Mouse (Mus musculus) CH12.LX (cell line): ENCODE measurements around the gene Hes5. TPM values are rescaled to one million over a fixed set of nuclear protein-coding genes. Genes with fewer than 3 reads are reported as not detected.
A peak's percentile ranks its signal among the peaks of the same experiment; 100 is the strongest.

Experiments used
- DNase-seq: peaks from one replicate; pipeline ENCODE4 v3.0.0-alpha.2; 2013; ENCODE audit errors: extremely low read depth
- H3K27ac ChIP-seq: 2 replicates; pipeline ENCODE4 v1.5.1; 2012; ENCODE audit warnings: low read depth, mild to moderate bottlenecking, control low read depth, moderate library complexity; ENCODE audit not compliant: insufficient read depth
- H3K27me3 ChIP-seq: replicated peaks from 2 replicates; pipeline ENCODE3; 2012; ENCODE audit warnings: inconsistent platforms
- H3K36me3 ChIP-seq, 2 experiments: replicated peaks in 1 of 2; 2 replicates each; pipeline versions ENCODE3 to v1.6.1; 2012; ENCODE audit warnings: inconsistent platforms in 1 of 2, low read length in 1 of 2, mild to moderate bottlenecking in 1 of 2, mixed read lengths in 1 of 2, moderate library complexity in 1 of 2; ENCODE audit not compliant: control insufficient read depth in 1 of 2, insufficient read depth in 1 of 2
- H3K4me1 ChIP-seq, 2 experiments: 2 replicates each; pipeline ENCODE4 v1.6.1; 2012; ENCODE audit warnings: inconsistent platforms in 1 of 2, moderate library complexity in 1 of 2; ENCODE audit not compliant: insufficient read depth in 2 of 2, control insufficient read depth in 1 of 2
- H3K4me2 ChIP-seq: 2 replicates; pipeline ENCODE4 v1.6.1; 2012; ENCODE audit warnings: low read depth, mild to moderate bottlenecking, control low read depth; ENCODE audit not compliant: poor library complexity, insufficient read depth, severe bottlenecking
- H3K4me3 ChIP-seq, 3 experiments: fragments of 150-350 bp in 1 of 3; sonication (generic) in 1 of 3; replicated peaks in 1 of 3; 2 replicates each; pipeline versions ENCODE3 to v1.5.1; 2011 to 2012; ENCODE audit warnings: low read depth in 2 of 3, low read length in 2 of 3, mild to moderate bottlenecking in 2 of 3, moderate library complexity in 2 of 3, control low read depth in 1 of 3, improper control_type of control experiment in 1 of 3, inconsistent platforms in 1 of 3, mixed read lengths in 1 of 3; ENCODE audit not compliant: poor library complexity in 1 of 3
- H3K79me2 ChIP-seq: replicated peaks from 2 replicates; pipeline ENCODE4 v1.6.1; 2012; ENCODE audit warnings: mild to moderate bottlenecking, moderate library complexity; ENCODE audit not compliant: control insufficient read depth, poor library complexity, insufficient read depth, severe bottlenecking; ENCODE audit errors: extremely low read depth
- H3K9ac ChIP-seq: 2 replicates; pipeline ENCODE4 v1.6.1; 2012; ENCODE audit warnings: low read depth, mild to moderate bottlenecking, control low read depth, moderate library complexity; ENCODE audit not compliant: insufficient read depth
- H3K9me3 ChIP-seq: replicated peaks from 2 replicates; pipeline ENCODE3; 2012; ENCODE audit warnings: low read length, inconsistent platforms, mixed read lengths
- ETS1 ChIP-seq: conservative IDR thresholded peaks from 2 replicates; pipeline ENCODE4 v1.6.1; 2012; ENCODE audit warnings: low read depth, mild to moderate bottlenecking, inconsistent platforms, low read length, improper control_type of control experiment, moderate library complexity
- JUN ChIP-seq: IDR thresholded peaks from 2 replicates; pipeline ENCODE4 v1.6.1; 2011; ENCODE audit warnings: low read depth, mild to moderate bottlenecking, low read length, improper control_type of control experiment, moderate library complexity; ENCODE audit not compliant: insufficient read depth
- KAT2A ChIP-seq: IDR thresholded peaks from 2 replicates; pipeline ENCODE4 v1.6.1; 2012; ENCODE audit warnings: low read length, improper control_type of control experiment, inconsistent platforms; ENCODE audit not compliant: insufficient replicate concordance
- MAFK ChIP-seq: IDR thresholded peaks from 2 replicates; pipeline ENCODE4 v1.6.1; 2011; ENCODE audit warnings: low read length, improper control_type of control experiment; ENCODE audit not compliant: insufficient replicate concordance
- MAX ChIP-seq: IDR thresholded peaks from 2 replicates; pipeline ENCODE4 v1.6.1; 2011; ENCODE audit warnings: low read length, improper control_type of control experiment
- NELFE ChIP-seq: IDR thresholded peaks from 2 replicates; pipeline ENCODE4 v1.6.1; 2011; ENCODE audit warnings: low read depth, low read length, improper control_type of control experiment
- POLR2A ChIP-seq: IDR thresholded peaks from 2 replicates; pipeline ENCODE4 v1.6.1; 2011; ENCODE audit warnings: low read depth, mild to moderate bottlenecking, improper control_type of control experiment, low read length
- POLR2AphosphoS2 ChIP-seq: IDR thresholded peaks from 2 replicates; pipeline ENCODE4 v1.6.1; 2011; ENCODE audit warnings: low read depth, low read length, improper control_type of control experiment
- SMC3 ChIP-seq: IDR thresholded peaks from 2 replicates; pipeline ENCODE4 v1.6.1; 2011; ENCODE audit warnings: low read depth, low read length, improper control_type of control experiment
- USF2 ChIP-seq: conservative IDR thresholded peaks from 2 replicates; pipeline ENCODE4 v1.6.1; 2011; ENCODE audit warnings: low read depth, low read length, improper control_type of control experiment
- ZC3H11A ChIP-seq: IDR thresholded peaks from 2 replicates; pipeline ENCODE4 v1.6.1; 2012; ENCODE audit warnings: low read depth, mild to moderate bottlenecking, inconsistent platforms, low read length, improper control_type of control experiment
- dilution Hi-C: fragments of 300-500 bp; cut with MboI; formaldehyde crosslinking; loops from 2 replicates; pipeline ENCODE4 v1.14.3; 2020; ENCODE audit warnings: low sequenced_read_pairs; ENCODE audit not compliant: extremely low pct_unique_long_range_greater_than_20kb, extremely low pct_ligation_motif_present
- in situ Hi-C: fragments of 300-500 bp; cut with MboI; formaldehyde crosslinking; loops from 3 replicates; pipeline ENCODE4 v1.14.3; 2019; ENCODE audit warnings: low sequenced_read_pairs, low pct_ligation_motif_present, low pct_unique_long_range_greater_than_20kb, mixed read lengths
- polyA plus RNA-seq: library from polyadenylated mRNA; unstranded; fragments of >175 nt; gene quantifications from 2 replicates; pipeline ENCODE4 v1.2.1, GENCODE M21; 2012; ENCODE audit warnings: low read depth; ENCODE audit not compliant: insufficient read length
- total RNA-seq, 2 experiments: library from RNA; depleted of rRNA; stranded (reverse); fragments of 300-350 nt in 1 of 2; fragments of >200 nt in 1 of 2; gene quantifications; 2 replicates each; pipeline ENCODE4 v1.2.3; 2012 to 2014

The Hes5 gene
- total and polyA plus RNA-seq, 3 experiments: 1.7 to 6.8 (median 2.1) TPM

DNA sequence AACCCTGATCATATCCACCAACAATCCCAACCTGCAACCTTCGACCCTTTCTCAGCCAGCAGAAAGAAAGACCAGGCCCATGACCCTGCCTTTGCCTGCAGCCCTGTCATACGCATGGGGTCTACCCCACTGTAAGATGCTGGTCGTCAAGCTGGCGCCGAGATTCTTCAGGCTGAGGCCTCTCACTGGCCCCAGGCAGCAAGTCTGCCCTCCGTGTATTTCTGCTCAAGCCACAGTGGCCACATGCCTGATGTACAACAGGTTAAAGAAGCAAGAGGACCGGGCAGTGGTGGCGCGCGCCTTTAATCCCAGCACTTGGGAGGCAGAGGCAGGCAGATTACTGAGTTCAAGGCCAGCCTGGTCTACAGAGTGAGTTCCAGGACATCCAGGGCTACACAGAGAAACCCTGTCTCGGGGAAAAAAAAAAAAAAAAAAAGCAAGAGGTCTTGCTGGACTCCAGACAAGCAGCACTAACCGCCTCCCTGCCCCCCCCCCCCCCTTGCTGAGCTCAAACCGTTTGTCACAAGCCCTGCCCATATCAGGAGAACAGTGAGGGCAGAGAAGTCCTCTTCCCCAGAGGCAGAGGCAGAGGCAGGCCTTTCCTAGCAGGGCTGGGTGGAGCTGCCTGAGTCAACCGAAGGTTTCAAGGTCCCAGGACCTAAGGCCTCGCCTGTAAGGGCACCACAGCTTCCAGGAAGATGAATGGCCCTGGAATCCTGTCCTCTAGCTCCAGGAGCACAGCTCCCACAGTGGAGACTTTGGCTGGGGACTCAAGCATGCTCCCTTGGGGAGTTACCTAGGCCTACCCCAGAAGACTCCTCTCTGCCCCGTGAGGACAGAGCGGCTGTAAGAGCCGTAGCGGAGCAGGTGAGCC, 21.8 kb downstream of the Hes5 start:
- H3K36me3 ChIP-seq: peaks cover 42 to 56% of the 10 kb centered on the region in 2 experiments

DNA sequence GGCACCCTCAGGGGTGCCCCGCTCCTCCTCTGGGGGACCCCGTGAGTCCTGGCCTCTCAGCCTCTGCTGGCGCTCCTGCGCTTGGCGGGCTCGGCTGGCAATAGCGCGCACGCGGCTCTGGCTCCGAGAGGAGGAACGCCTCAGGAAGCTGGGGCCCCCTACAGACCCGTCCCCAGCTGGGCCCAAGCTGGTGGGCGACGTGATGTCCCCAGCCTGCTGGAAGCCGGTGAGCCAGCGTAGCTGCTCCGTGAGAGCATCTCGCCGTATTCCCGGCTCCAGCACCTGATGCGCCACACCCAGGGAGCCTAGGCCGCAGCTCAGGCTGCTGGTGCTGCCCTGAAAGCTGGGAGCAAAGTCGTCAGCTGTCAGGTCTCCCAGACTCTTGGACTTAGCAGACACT, 23.0 kb downstream of the Hes5 start:
- Histone ChIP-seq H3K36me3 (peaks cover 30 to 43% of the 10 kb centered on the region in 2 experiments), H3K9me3 (no peaks in the 10 kb centered on the region), H3K27ac (no peak overlapping the region), H3K4me3 (no peak overlapping the region)
- dilution Hi-C loops: no loop called here
- TF ChIP-seq USF2 (no peak), MAFK (no peak), POLR2A (no peak), NELFE (no peak), ETS1 (no peak), POLR2AphosphoS2 (no peak), SMC3 (no peak), KAT2A (no peak), JUN (no peak), MAX (no peak)
- TF ChIP-seq, all 38 proteins: peak for 0
- H3K9ac ChIP-seq: no peak overlapping the region
- no peaks in the 10 kb centered on the region for H3K79me2 ChIP-seq
- H3K27me3 ChIP-seq: peaks cover 27% of the 10 kb centered on the region
- in situ Hi-C loops: no loop called here
- H3K4me1 ChIP-seq: peaks cover 6 to 8% of the 10 kb centered on the region in 2 experiments
- no peak for DNase-seq
- H3K4me2 ChIP-seq: no peak overlapping the region

More for the DNA sequence above, 21.8 kb downstream of the Hes5 start:
- Histone ChIP-seq H3K79me2 (no peaks in the 10 kb centered on the region), H3K4me2 (no peak overlapping the region), H3K27ac (no peak overlapping the region), H3K4me1 (peaks cover 6 to 8% of the 10 kb centered on the region in 2 experiments), H3K27me3 (peaks cover 14% of the 10 kb centered on the region), H3K9ac (no peak overlapping the region), H3K9me3 (no peaks in the 10 kb centered on the region), H3K4me3 (no peak overlapping the region)
- TF ChIP-seq JUN (no peak), ZC3H11A (no peak), POLR2AphosphoS2 (peak; percentile 32; the same call in 1 of the 2 replicates)
- no peak for DNase-seq
- in situ Hi-C loops (no loop called here), dilution Hi-C loops (no loop called here)
